Mouse (Mus musculus): ENCODE results near the gene Ptpn3.

DNA sequence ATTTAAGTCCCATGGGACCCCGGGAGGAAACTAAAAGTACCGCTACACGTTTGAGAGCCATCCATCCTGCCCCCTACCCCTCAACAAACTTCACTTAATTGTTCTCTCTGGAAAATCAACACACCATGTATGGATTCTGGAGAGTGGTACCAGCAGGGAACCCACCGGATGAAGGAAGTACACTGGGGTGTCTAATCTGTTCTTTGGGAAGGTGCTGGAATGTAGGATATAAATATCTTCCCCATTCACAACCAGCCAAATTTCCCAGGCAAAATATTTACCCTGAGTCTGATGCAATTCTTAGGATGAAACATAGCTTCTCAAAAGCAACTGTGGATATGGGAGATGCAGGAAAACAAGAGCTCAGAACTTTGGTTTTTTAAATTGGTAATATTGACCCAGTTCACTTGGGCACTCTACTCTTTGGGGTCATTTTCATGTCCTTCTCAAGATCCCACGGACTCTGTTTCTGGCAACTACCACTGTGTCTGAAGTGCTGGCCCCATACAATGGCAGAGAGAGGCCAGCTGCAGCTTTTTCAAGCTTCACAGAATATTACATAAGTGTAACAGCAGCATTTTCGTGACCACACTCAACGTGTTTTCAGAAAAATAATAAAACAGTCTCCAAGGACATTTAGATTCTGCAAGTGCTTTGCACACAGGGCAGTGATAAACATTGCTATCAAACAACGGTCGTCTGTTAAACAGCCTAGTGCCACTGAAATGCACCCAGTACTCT lies 109.9 kb downstream of the Ptpn3 start:
- no peak for TF ChIP-seq POLR2A (IDR thresholded peaks at IDR 0.05; ENCODE audit: borderline replicate concordance, control insufficient read depth, low read depth, low read length)
- TF ChIP-seq CTCF (IDR thresholded peaks at IDR 0.05; ENCODE audit: control insufficient read depth, insufficient read depth, low read length), result no peak
